Mouse (Mus musculus): ENCODE measurements at regions not wholly inside any gene's neighbourhood (a gene's known extent, or its start where the extent isn't known, plus 50 kb on each side); places are given as distances from the start of the nearest gene placed in this dataset.

DNA sequence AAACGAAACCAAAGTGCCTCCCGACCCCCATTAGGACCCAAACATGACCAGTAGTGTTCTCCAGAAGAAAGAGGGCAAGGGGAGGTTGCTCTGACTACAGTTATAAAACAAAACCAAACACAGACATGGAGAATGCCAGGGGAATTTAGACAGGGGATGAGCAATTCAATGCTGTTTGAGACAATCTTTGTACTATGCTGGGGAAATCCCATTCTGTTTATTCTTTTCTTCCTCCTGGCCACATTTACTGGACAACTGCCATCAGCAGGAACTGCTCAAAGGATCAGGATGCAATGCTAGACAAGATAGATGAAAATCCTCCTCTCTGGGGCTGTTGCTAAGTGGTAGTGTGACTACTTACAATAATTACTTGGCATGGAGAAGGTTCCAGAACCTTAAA lies 574.5 kb upstream of the Fam160b2 start:
- ATAC-seq (ENCODE audit: low FRiP score), result no peak
- H3K4me2 ChIP-seq (replicated peaks; ENCODE audit: low read depth, low read length), result no peak overlapping the region

DNA sequence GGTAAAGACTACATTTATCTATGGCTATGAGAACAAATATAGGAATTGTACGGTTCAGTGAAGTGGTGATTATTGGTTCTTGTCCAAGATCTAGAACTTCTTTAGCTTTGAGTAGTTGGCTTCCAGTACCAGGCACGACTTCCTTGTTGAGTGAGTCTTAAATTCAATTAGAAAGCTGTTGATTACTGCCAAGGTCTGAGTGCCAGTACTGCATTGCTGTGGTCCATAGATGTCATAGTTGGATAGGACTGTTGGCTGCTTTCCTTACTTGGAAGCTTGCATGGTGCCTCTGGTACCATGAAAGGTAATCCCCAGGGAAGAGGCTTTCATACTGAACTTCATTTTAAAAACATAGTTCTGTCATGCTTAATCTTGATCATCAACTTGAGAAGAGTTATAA lies 559.9 kb upstream of the Fam160b2 start:
- H3K4me3 ChIP-seq (ENCODE audit: low read depth, low read length), result no peak overlapping the region
- H3K4me2 ChIP-seq (replicated peaks; ENCODE audit: low read depth, low read length), result no peak overlapping the region
- DNase-seq (ENCODE audit: low spot score) (no peak), ATAC-seq (ENCODE audit: low FRiP score) (no peak)
- H3K9me3 ChIP-seq (ENCODE audit: control insufficient read depth, low read length), result no peaks in the 10 kb centered on the region
- H3K27ac ChIP-seq (ENCODE audit: low read depth, low read length), result no peak overlapping the region
- no peaks in the 10 kb centered on the region for H3K4me1 ChIP-seq (replicated peaks; ENCODE audit: control insufficient read depth, insufficient read depth, low read length)
- no peaks in the 10 kb centered on the region for H3K36me3 ChIP-seq (ENCODE audit: control insufficient read depth, insufficient read depth, low read length)
- 89% methylated on average over 2 of the region's 2 CpGs for WGBS
- H3K27me3 ChIP-seq (ENCODE audit: control insufficient read depth, insufficient read depth, low read length), result no peaks in the 10 kb centered on the region
- H3K9ac ChIP-seq (ENCODE audit: low read depth, low read length), result no peak overlapping the region

More for the DNA sequence above, 574.5 kb upstream of the Fam160b2 start:
- Histone ChIP-seq H3K4me1 (replicated peaks; ENCODE audit: control insufficient read depth, insufficient read depth, low read length) (no peaks in the 10 kb centered on the region), H3K4me3 (ENCODE audit: low read depth, low read length) (no peak overlapping the region), H3K9ac (ENCODE audit: low read depth, low read length) (no peak overlapping the region), H3K9me3 (ENCODE audit: control insufficient read depth, low read length) (no peaks in the 10 kb centered on the region), H3K36me3 (ENCODE audit: control insufficient read depth, insufficient read depth, low read length) (no peaks in the 10 kb centered on the region), H3K27ac (ENCODE audit: low read depth, low read length) (no peak overlapping the region), H3K27me3 (ENCODE audit: control insufficient read depth, insufficient read depth, low read length) (no peaks in the 10 kb centered on the region)
- 87% methylated on average over 2 of the region's 2 CpGs for WGBS
- no peak for DNase-seq (ENCODE audit: low spot score)

DNA sequence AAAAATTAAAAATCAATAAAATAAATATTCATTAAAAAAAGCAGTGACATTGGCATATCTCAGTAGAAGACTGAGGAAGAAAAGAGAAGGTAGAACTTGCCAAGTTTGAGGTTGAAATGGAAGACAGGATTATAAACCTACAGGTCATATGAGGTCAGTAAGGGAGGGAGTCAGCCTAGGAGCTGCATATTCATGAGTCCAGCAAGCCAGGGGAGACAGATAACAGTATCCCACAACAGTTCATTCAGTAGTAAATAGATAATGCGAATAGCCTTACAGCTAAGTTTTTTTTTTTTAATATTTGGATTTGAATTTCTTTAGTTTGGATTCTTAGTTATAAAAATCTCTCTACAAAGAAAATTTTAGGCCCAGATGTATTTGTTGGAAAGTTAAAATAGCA lies 542.8 kb upstream of the Fam160b2 start:
- H3K27me3 ChIP-seq (ENCODE audit: control insufficient read depth, insufficient read depth, low read length), result no peaks in the 10 kb centered on the region
- no peak overlapping the region for H3K4me2 ChIP-seq (replicated peaks; ENCODE audit: low read depth, low read length)
- no peaks in the 10 kb centered on the region for H3K36me3 ChIP-seq (ENCODE audit: control insufficient read depth, insufficient read depth, low read length)
- H3K4me1 ChIP-seq (replicated peaks; ENCODE audit: control insufficient read depth, insufficient read depth, low read length), result no peaks in the 10 kb centered on the region
- H3K4me3 ChIP-seq (ENCODE audit: low read depth, low read length), result no peak overlapping the region
- ATAC-seq (ENCODE audit: low FRiP score) (no peak), DNase-seq (ENCODE audit: low spot score) (no peak)
- H3K9me3 ChIP-seq (ENCODE audit: control insufficient read depth, low read length), result no peaks in the 10 kb centered on the region
- no peak overlapping the region for H3K9ac ChIP-seq (ENCODE audit: low read depth, low read length)
- WGBS, result 97% methylated on average over 1 of the region's 1 CpGs
- H3K27ac ChIP-seq (ENCODE audit: low read depth, low read length), result no peak overlapping the region

DNA sequence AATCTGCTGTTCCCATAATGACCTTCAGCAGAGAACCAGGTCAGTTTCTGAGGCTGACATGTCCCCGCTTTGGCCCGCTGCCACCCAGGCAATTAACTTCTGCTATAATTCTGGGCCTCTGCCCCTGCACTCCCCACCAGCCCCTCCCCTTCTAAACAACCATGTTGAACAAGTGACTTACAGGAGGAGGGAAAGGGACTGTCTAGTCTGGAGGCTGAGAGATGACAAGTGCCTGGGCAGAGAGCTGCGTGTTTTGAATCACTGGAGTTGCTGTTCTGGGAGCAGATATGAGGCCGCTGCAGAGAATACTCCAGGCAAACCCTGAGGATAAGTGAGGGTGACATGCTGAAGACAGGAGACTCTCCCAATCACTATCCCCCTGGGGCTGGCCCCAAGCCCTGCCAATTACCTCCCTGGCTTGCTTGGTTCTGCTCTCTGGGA lies 530.2 kb upstream of the Fam160b2 start:
- 90% methylated on average over 4 of the region's 4 CpGs for WGBS
- no peak for DNase-seq (ENCODE audit: low spot score)

DNA sequence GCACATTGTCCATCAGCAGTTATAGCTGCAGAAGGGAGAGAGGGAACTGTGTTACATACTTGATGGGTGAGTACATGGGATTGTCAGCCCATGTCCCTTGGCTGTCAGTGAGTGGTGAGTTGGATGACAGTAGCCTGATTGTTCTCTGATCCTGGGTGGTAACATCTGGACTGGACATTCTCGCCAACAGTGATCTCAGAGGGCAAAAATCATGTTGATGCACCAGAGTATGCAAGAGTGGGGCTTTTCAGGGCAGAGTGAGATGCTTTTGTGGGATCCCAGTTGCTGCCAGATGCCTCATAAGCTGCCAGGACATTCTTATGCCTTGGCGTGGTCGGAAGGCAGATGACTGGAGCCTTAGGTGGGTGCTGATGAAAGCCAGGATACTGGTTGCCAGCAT lies 528.9 kb upstream of the Fam160b2 start:
- H3K4me1 ChIP-seq (replicated peaks; ENCODE audit: control insufficient read depth, insufficient read depth, low read length), result no peaks in the 10 kb centered on the region
- no peak overlapping the region for H3K4me2 ChIP-seq (replicated peaks; ENCODE audit: low read depth, low read length)
- DNase-seq (ENCODE audit: low spot score) (no peak), ATAC-seq (ENCODE audit: low FRiP score) (no peak)
- H3K9ac ChIP-seq (ENCODE audit: low read depth, low read length), result no peak overlapping the region
- no peaks in the 10 kb centered on the region for H3K9me3 ChIP-seq (ENCODE audit: control insufficient read depth, low read length)
- no peaks in the 10 kb centered on the region for H3K27me3 ChIP-seq (ENCODE audit: control insufficient read depth, insufficient read depth, low read length)
- H3K36me3 ChIP-seq (ENCODE audit: control insufficient read depth, insufficient read depth, low read length), result no peaks in the 10 kb centered on the region
- 78% methylated on average over 3 of the region's 3 CpGs for WGBS
- no peak overlapping the region for H3K27ac ChIP-seq (ENCODE audit: low read depth, low read length)
- H3K4me3 ChIP-seq (ENCODE audit: low read depth, low read length), result no peak overlapping the region

More for the DNA sequence above, 530.2 kb upstream of the Fam160b2 start:
- H3K9me3 ChIP-seq (ENCODE audit: control insufficient read depth, low read length), result no peaks in the 10 kb centered on the region
- no peaks in the 10 kb centered on the region for H3K36me3 ChIP-seq (ENCODE audit: control insufficient read depth, insufficient read depth, low read length)
- H3K9ac ChIP-seq (ENCODE audit: low read depth, low read length), result no peak overlapping the region
- ATAC-seq (ENCODE audit: low FRiP score), result no peak
- no peaks in the 10 kb centered on the region for H3K4me1 ChIP-seq (replicated peaks; ENCODE audit: control insufficient read depth, insufficient read depth, low read length)
- no peak overlapping the region for H3K4me2 ChIP-seq (replicated peaks; ENCODE audit: low read depth, low read length)
- H3K27ac ChIP-seq (ENCODE audit: low read depth, low read length), result no peak overlapping the region
- no peak overlapping the region for H3K4me3 ChIP-seq (ENCODE audit: low read depth, low read length)
- no peaks in the 10 kb centered on the region for H3K27me3 ChIP-seq (ENCODE audit: control insufficient read depth, insufficient read depth, low read length)

DNA sequence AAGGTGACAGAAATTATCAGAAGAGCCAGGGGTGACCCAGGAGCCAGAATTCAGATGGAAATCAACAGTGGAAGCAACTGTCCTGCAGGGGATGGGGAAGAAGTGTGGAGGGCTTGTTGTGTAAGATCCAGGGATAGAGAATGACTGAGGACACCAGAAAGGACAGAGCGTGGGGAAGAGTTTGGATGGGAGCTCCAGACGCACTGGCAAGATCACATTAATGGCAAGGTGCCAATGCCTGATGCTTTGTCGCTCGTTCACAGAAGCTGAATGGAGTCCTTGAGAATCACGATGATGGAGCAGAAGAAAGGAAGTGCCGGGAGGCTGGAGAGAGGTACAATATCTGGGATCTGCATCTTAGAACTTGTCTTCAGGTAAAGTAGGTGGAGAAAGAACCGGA lies 519.0 kb upstream of the Fam160b2 start:
- WGBS, result 92% methylated on average over 7 of the region's 7 CpGs
- H3K9me3 ChIP-seq (ENCODE audit: control insufficient read depth, low read length), result no peaks in the 10 kb centered on the region
- ATAC-seq (ENCODE audit: low FRiP score), result no peak

DNA sequence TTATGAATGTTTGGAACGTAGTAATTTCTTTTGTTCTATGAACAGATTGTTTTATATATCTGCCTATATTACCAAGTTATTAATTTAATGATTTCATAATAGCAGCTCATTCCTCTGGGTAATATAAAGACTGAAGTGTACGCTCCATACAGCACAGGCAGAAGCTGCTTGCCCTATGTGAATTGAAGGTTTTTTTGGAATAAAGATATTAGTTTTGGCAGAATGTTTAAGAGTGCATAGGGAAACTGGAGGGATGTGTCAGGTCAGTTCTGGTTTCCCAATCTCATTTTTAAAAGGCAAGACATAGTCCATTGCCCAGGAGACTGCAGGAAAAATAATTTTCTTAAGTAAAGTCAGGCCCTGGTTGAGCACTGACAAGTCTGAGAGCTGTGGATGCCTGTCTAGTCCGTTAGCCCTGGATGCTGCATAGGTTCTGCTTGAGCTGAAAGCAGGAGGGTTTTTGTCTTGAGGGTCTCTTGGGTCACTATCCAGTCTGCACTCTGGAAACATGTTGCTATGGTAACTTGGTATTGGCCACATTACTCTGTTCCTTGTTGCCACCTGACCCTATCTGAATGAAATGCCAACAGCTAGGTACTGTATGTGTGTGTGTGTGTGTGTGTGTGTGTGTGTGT lies 516.3 kb upstream of the Fam160b2 start:
- no peaks in the 10 kb centered on the region for H3K36me3 ChIP-seq (ENCODE audit: control insufficient read depth, insufficient read depth, low read length)
- H3K4me3 ChIP-seq (ENCODE audit: low read depth, low read length), result no peak overlapping the region
- ATAC-seq (ENCODE audit: low FRiP score), result no peak
- no peaks in the 10 kb centered on the region for H3K9me3 ChIP-seq (ENCODE audit: control insufficient read depth, low read length)
- H3K27me3 ChIP-seq (ENCODE audit: control insufficient read depth, insufficient read depth, low read length), result no peaks in the 10 kb centered on the region
- whole genome bisulfite sequencing, result 71% methylated on average over 3 of the region's 3 CpGs
- no peak overlapping the region for H3K4me2 ChIP-seq (replicated peaks; ENCODE audit: low read depth, low read length)
- H3K27ac ChIP-seq (ENCODE audit: low read depth, low read length), result no peak overlapping the region
- no peak for DNase-seq (ENCODE audit: low spot score)
- H3K4me1 ChIP-seq (replicated peaks; ENCODE audit: control insufficient read depth, insufficient read depth, low read length), result no peaks in the 10 kb centered on the region
- no peak overlapping the region for H3K9ac ChIP-seq (ENCODE audit: low read depth, low read length)

More for the DNA sequence above, 519.0 kb upstream of the Fam160b2 start:
- Histone ChIP-seq H3K4me3 (ENCODE audit: low read depth, low read length) (no peak overlapping the region), H3K27ac (ENCODE audit: low read depth, low read length) (no peak overlapping the region), H3K36me3 (ENCODE audit: control insufficient read depth, insufficient read depth, low read length) (no peaks in the 10 kb centered on the region), H3K4me1 (replicated peaks; ENCODE audit: control insufficient read depth, insufficient read depth, low read length) (no peaks in the 10 kb centered on the region), H3K4me2 (replicated peaks; ENCODE audit: low read depth, low read length) (no peak overlapping the region), H3K27me3 (ENCODE audit: control insufficient read depth, insufficient read depth, low read length) (no peaks in the 10 kb centered on the region), H3K9ac (ENCODE audit: low read depth, low read length) (no peak overlapping the region)
- no peak for DNase-seq (ENCODE audit: low spot score)

DNA sequence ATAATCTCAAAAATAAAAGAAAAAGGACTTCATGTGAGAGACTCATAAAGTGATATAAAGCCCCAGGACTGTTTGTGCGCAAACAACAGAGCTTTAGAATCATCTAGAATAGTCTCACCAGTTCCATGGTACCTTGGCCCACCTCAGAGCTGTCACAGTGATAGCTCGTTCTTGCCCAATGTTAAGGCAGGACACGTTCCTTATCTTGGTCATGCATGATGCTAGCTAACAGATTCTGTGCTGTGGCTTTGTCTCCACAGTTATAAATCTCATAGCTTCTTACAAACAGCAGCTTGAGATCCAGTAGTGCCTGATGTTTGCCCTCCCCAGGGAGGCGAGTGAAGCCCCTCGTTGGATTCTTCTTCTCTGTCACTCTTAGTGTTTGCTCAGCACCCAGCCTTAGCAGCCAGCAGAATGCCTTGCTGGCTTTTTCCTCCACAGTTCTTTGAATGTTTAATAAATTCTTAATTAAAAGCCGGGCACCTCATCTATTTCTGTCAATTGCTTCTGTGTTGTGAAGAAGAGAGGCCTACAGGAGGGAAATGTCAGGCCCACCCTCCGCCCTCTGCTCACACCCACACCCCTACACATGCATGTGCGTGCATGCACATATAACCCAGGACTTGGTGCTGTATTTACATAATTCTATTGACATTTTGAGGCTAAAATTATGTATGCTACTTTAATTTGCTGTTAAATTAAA lies 515.6 kb upstream of the Fam160b2 start:
- Histone ChIP-seq H3K9me3 (ENCODE audit: control insufficient read depth, low read length) (no peaks in the 10 kb centered on the region), H3K4me2 (replicated peaks; ENCODE audit: low read depth, low read length) (no peak overlapping the region), H3K27ac (ENCODE audit: low read depth, low read length) (no peak overlapping the region), H3K4me1 (replicated peaks; ENCODE audit: control insufficient read depth, insufficient read depth, low read length) (no peaks in the 10 kb centered on the region), H3K4me3 (ENCODE audit: low read depth, low read length) (no peak overlapping the region), H3K36me3 (ENCODE audit: control insufficient read depth, insufficient read depth, low read length) (no peaks in the 10 kb centered on the region), H3K9ac (ENCODE audit: low read depth, low read length) (no peak overlapping the region), H3K27me3 (ENCODE audit: control insufficient read depth, insufficient read depth, low read length) (no peaks in the 10 kb centered on the region)
- DNase-seq (ENCODE audit: low spot score), result no peak
- ATAC-seq (ENCODE audit: low FRiP score), result no peak
- 80% methylated on average over 8 of the region's 8 CpGs for WGBS

DNA sequence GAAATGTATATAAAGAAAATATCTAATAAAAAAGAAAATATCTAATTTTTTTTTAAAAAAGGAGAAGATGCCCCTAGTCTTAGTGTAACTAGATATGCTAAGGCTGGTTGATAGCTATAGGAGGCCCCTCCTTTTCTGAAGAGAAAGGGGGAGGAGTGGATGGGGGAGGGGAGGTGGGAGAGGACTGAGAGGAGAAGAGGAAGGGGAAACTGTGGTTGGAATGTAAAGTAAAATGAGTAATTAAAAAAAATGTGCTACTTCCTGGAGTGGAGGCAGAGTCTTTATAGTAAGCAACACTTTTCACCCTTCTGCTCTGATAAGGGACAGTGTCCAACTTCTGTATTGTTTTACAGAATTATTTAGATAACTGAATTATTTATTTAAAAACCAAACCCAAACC lies 513.6 kb upstream of the Fam160b2 start:
- ATAC-seq (ENCODE audit: low FRiP score) (no peak), DNase-seq (ENCODE audit: low spot score) (no peak)
- no peak overlapping the region for H3K27ac ChIP-seq (ENCODE audit: low read depth, low read length)
- no peaks in the 10 kb centered on the region for H3K27me3 ChIP-seq (ENCODE audit: control insufficient read depth, insufficient read depth, low read length)
- H3K9me3 ChIP-seq (ENCODE audit: control insufficient read depth, low read length), result no peaks in the 10 kb centered on the region
- no peak overlapping the region for H3K9ac ChIP-seq (ENCODE audit: low read depth, low read length)
- H3K4me2 ChIP-seq (replicated peaks; ENCODE audit: low read depth, low read length), result no peak overlapping the region
- no peak overlapping the region for H3K4me3 ChIP-seq (ENCODE audit: low read depth, low read length)
- H3K36me3 ChIP-seq (ENCODE audit: control insufficient read depth, insufficient read depth, low read length), result no peaks in the 10 kb centered on the region
- no peaks in the 10 kb centered on the region for H3K4me1 ChIP-seq (replicated peaks; ENCODE audit: control insufficient read depth, insufficient read depth, low read length)

Data from hindbrain, embryonic 11.5 days (tissue).